Mouse (Mus musculus) G1E (cell line): Measurements from ENCODE around the gene Actc1. TPM values are rescaled to one million over a fixed set of nuclear protein-coding genes. Genes with fewer than 3 reads are reported as not detected.

Experiments
- ATAC-seq: 2 replicates; pipeline ENCODE4 v1.8.0; 2016; ENCODE audit warnings: mild to moderate bottlenecking; ENCODE audit not compliant: insufficient number of reproducible peaks, poor library complexity, low FRiP score, severe bottlenecking; ENCODE audit errors: extremely low read depth
- DNase-seq: peaks from one replicate; pipeline ENCODE4 v3.0.0; 2012; ENCODE audit warnings: low spot score
- H3K27me3 ChIP-seq: 2 replicates; pipeline ENCODE4 v1.6.1; 2012; ENCODE audit warnings: mild to moderate bottlenecking, low read length, inconsistent platforms; ENCODE audit not compliant: insufficient read depth
- H3K36me3 ChIP-seq: replicated peaks from 2 replicates; pipeline ENCODE3; 2012; ENCODE audit warnings: mild to moderate bottlenecking, inconsistent platforms
- H3K4me1 ChIP-seq: 2 replicates; pipeline ENCODE4 v1.6.1; 2012; ENCODE audit warnings: low read depth, low read length, inconsistent platforms, mixed read lengths; ENCODE audit not compliant: insufficient read depth
- H3K4me3 ChIP-seq: 2 replicates; pipeline ENCODE4 v1.5.1; 2012; ENCODE audit warnings: low read depth, mild to moderate bottlenecking, inconsistent platforms, low read length, moderate library complexity, mixed read lengths
- H3K9me3 ChIP-seq: replicated peaks from 2 replicates; pipeline ENCODE4 v1.6.1; 2012; ENCODE audit warnings: inconsistent platforms
- CTCF ChIP-seq: IDR thresholded peaks from 2 replicates; pipeline ENCODE4 v1.5.1; 2012; ENCODE audit warnings: low read depth, low read length, inconsistent platforms, mixed read lengths
- GATA1 ChIP-seq: IDR thresholded peaks from 2 replicates; pipeline ENCODE4 v1.6.1; 2012; ENCODE audit warnings: borderline replicate concordance, low read length, inconsistent platforms, mixed read lengths
- GATA2 ChIP-seq: IDR thresholded peaks from 2 replicates; pipeline ENCODE4 v1.6.1; 2012; ENCODE audit warnings: low read depth, low read length, inconsistent platforms, borderline replicate concordance
- POLR2AphosphoS5 ChIP-seq: IDR thresholded peaks from 2 replicates; pipeline ENCODE4 v1.6.1; 2012; ENCODE audit warnings: low read depth, low read length, inconsistent platforms; ENCODE audit not compliant: insufficient replicate concordance
- TAL1 ChIP-seq: conservative IDR thresholded peaks from 2 replicates; pipeline ENCODE4 v1.6.1; 2012; ENCODE audit warnings: low read depth, low read length, inconsistent platforms, mixed read lengths
- polyA plus RNA-seq: library from polyadenylated mRNA; stranded (reverse); fragments of >175 nt; gene quantifications from 2 replicates; pipeline ENCODE4 v1.2.3, GENCODE M21; 2012
- total RNA-seq, 2 experiments: library from RNA; stranded (forward) in 1 of 2; stranded (reverse) in 1 of 2; fragments of 200-1000 nt in 1 of 2; fragments of >200 nt in 1 of 2; fragmentation: Nextera tagmentation in 1 of 2; gene quantifications; 2 replicates each; pipeline ENCODE4 v1.2.3; 2014 to 2017

Actc1 gene
- total and polyA plus RNA-seq, 3 experiments, result not detected

- TF ChIP-seq CTCF, result no peak
- TF ChIP-seq TAL1, result no peak
- TF ChIP-seq GATA1, result no peak
- TF ChIP-seq POLR2AphosphoS5, result no peak
- TF ChIP-seq GATA2, result no peak
- H3K4me3 ChIP-seq, result no peak overlapping the region
- H3K9me3 ChIP-seq, result no peaks in the 10 kb centered on the region
- no peaks in the 10 kb centered on the region for H3K27me3 ChIP-seq
- ATAC-seq, result no peak
- H3K4me1 ChIP-seq, result no peaks in the 10 kb centered on the region
- DNase-seq, result no peak
- H3K36me3 ChIP-seq, result no peaks in the 10 kb centered on the region
Measured at GRCm38 (mm10) chr2:114032259-114032658, 21.1 kb downstream of the Actc1 start.

DNA sequence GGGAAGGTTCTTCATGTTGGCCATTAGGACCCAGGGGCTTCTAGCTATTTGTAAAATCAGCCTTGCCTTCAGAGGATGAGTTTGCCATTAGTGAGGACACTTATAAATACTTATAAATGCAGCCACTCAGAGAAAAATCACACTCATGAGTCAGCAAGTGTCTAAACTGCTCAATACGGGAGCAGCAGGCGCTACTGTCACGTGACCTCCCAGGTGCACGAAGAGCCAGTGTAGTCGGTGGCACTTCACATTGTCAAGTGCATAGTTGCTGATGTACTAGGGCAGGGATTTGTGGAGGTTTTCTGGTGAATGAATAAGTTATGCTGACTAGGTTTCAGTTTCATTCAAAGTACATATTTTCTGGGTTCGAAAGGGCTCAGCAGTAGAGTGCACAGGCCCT, 30.0 kb downstream of the Actc1 start:
- H3K9me3 ChIP-seq, result no peaks in the 10 kb centered on the region
- no peak overlapping the region for H3K4me3 ChIP-seq
- TF ChIP-seq CTCF (no peak), TAL1 (no peak), GATA2 (no peak), GATA1 (no peak), POLR2AphosphoS5 (no peak)
- DNase-seq (no peak), ATAC-seq (no peak)
- no peaks in the 10 kb centered on the region for H3K27me3 ChIP-seq
- H3K4me1 ChIP-seq, result no peaks in the 10 kb centered on the region
- no peaks in the 10 kb centered on the region for H3K36me3 ChIP-seq

DNA sequence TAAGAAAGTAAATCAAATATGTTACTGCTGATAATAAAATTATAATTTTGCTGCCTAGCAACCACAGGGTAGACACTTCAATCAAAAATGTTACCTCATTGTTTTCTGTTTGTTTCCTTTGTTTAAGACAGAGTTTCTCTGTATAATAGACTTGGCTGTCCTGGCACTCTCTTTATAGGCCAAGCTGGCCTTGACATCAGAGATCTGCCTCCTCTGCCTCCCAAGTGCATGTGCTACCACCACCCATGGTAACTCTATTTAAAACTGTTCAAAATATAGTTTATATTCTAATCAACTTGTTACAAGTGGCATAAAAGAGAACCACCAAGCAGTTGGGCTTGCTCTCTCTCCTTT, 33.2 kb downstream of the Actc1 start:
- Histone ChIP-seq H3K36me3 (no peaks in the 10 kb centered on the region), H3K4me3 (no peak overlapping the region), H3K27me3 (no peaks in the 10 kb centered on the region), H3K4me1 (no peaks in the 10 kb centered on the region), H3K9me3 (no peaks in the 10 kb centered on the region)
- no peak for DNase-seq
- TF ChIP-seq GATA2 (no peak), CTCF (no peak), POLR2AphosphoS5 (no peak), TAL1 (no peak), GATA1 (no peak)
- no peak for ATAC-seq

GRCm38 (mm10) chr2:114019474-114020209, 33.7 kb downstream of the Actc1 start:
- Histone ChIP-seq H3K27me3 (no peaks in the 10 kb centered on the region), H3K4me3 (no peak overlapping the region), H3K36me3 (no peaks in the 10 kb centered on the region), H3K4me1 (no peaks in the 10 kb centered on the region), H3K9me3 (no peaks in the 10 kb centered on the region)
- no peak for DNase-seq
- no peak for ATAC-seq
- no peak for TF ChIP-seq CTCF
- TF ChIP-seq POLR2AphosphoS5, result no peak
- TF ChIP-seq GATA1, result no peak
- no peak for TF ChIP-seq GATA2
- TF ChIP-seq TAL1, result no peak

DNA sequence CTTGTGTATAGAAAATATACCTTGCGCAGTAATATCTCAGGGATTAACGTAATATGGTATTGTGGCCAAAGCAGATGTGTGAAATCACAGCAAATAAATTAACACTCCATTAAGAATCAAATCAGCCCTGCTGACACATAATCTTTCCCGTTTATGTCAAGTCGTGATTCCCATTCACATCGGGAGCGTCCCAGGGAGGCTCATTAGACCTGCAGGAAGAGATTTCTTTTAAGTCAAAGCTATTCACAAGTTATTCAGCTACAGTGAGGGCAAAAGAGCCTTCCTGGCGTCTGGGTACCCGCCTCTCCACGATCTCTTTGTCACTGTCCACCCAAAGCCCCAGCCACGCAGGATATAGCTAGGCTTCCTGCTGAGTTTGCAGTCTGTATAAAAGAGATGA, 35.2 kb downstream of the Actc1 start:
- no peak overlapping the region for H3K4me3 ChIP-seq
- no peaks in the 10 kb centered on the region for H3K27me3 ChIP-seq
- no peaks in the 10 kb centered on the region for H3K4me1 ChIP-seq
- no peaks in the 10 kb centered on the region for H3K36me3 ChIP-seq
- no peak for ATAC-seq
- no peak for TF ChIP-seq GATA1
- no peak for TF ChIP-seq POLR2AphosphoS5
- no peak for TF ChIP-seq CTCF
- TF ChIP-seq GATA2, result no peak
- no peak for TF ChIP-seq TAL1
- no peak for DNase-seq
- peaks cover 7% of the 10 kb centered on the region for H3K9me3 ChIP-seq

DNA sequence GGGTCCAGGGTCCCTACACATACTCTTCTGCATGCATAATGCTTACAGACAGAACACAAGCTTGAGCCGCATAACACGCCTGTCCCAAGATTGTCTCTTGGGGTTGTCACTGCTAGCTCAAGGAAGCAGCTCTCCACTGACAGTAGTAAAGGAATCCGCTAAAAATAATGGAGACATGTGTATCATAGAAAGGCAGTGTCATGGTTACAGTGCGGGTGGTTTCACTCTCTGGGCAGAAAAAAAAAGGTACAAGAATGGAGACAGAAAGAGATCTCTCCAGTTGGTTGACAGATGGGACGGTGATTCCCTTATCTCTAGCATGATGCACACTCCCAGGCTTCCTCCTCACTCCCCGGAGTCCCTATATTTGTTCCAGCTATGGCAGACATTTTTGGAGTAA, 38.5 kb downstream of the Actc1 start:
- Histone ChIP-seq H3K4me1 (no peaks in the 10 kb centered on the region), H3K36me3 (no peaks in the 10 kb centered on the region), H3K27me3 (no peaks in the 10 kb centered on the region), H3K4me3 (no peak overlapping the region), H3K9me3 (peaks cover 12% of the 10 kb centered on the region)
- no peak for ATAC-seq
- no peak for TF ChIP-seq GATA2
- no peak for TF ChIP-seq GATA1
- no peak for TF ChIP-seq TAL1
- no peak for TF ChIP-seq CTCF
- TF ChIP-seq POLR2AphosphoS5, result no peak
- no peak for DNase-seq
